Mouse (Mus musculus): Measurements from ENCODE around the gene Gm21789. TPM values are rescaled to one million over a fixed set of nuclear protein-coding genes. Genes with fewer than 3 reads are reported as not detected.
"Not testable (repeated sequence)": the region's sequence is repeated elsewhere in the genome, so short reads cannot be mapped to it uniquely, and the experiment has no call there.

Gene Gm21789
- not detected in 2 replicates for total RNA-seq (2017)

DNA sequence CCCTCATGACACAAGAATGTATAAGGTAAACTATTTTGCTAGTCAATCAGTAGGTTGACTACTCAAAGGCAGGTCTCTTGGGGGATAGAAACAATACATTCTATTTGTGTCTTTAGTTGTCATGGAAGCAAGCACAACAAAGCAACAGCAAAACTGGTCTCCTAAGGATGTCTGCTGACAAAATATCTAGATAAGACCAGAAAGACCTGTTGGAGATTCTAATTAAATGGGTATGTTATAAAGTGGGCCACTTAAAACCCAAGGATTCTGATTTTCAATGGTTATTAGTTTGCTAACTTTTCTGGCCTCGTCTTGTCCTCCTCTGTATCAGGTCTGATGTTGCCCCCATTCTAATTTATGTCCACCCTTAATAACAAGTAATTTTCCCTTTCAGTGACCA is at the start of gene Gm21789:
Gene Gm21789 (plus strand): TSS at position 301 of the 400 bp plus-strand sequence.
- ATAC-seq (replicated peaks in 1 of 2; ENCODE audit: insufficient read depth in 1 of 2, low FRiP score in 2 of 2, low TSS enrichment in 1 of 2, low read depth in 1 of 2, poor library complexity in 2 of 2, severe bottlenecking in 2 of 2): not testable (repeated sequence)

DNA sequence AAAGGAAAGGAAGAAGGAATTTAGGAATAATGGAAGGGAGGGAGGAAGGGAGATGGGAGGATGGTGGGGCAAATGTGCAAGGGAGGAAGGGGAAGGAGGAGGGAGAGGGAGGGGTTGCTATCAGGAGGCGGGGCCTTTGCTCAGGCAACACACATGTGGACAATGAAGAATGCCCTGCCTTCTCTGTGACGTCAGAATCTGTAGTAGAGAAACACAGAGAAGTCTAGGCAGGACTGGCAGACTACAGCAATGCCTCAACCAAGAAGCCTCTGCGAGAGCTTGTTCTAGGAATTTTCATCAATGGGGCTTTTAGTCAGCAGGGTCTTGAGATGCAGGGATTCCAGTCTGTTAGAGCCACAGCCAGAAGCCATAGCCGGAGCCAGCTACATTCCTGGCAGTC is 47.2 kb upstream of the Gm21789 start, which contains the start of gene Btbd35f30:
Gene Btbd35f30 (plus strand): TSS at position 301 of the 400 bp plus-strand sequence.
- not testable (repeated sequence) for ATAC-seq (replicated peaks in 1 of 2; ENCODE audit: insufficient read depth in 1 of 2, low FRiP score in 2 of 2, low TSS enrichment in 1 of 2, low read depth in 1 of 2, poor library complexity in 2 of 2, severe bottlenecking in 2 of 2)

DNA sequence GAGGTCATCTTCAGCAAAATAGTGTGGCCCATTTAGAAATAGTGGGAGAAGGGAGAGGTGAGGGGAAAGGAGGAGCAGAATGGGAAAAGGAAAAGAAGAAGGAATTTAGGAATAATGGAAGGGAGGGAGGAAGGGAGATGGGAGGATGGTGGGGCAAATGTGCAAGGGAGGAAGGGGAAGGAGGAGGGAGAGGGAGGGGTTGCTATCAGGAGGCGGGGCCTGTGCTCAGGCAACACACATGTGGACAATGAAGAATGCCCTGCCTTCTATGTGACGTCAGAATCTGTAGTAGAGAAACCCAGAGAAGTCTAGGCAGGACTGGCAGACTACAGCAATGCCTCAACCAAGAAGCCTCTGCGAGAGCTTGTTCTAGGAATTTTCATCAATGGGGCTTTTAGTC is 32.0 kb downstream of the Gm21789 start, which contains the start of gene Btbd35f5:
Gene Btbd35f5 (plus strand): TSS at position 301 of the 400 bp plus-strand sequence.
- ATAC-seq (replicated peaks in 1 of 2; ENCODE audit: insufficient read depth in 1 of 2, low FRiP score in 2 of 2, low TSS enrichment in 1 of 2, low read depth in 1 of 2, poor library complexity in 2 of 2, severe bottlenecking in 2 of 2): not testable (repeated sequence)

Other genes with a start within 250 kb of the Gm21789 start
- gene Btbd35f21, start 215.7 kb upstream of the Gm21789 start, total RNA-seq (2017): not detected in 2 replicates
- gene Btbd35f30, start 47.1 kb upstream of the Gm21789 start, total RNA-seq (2017): not detected in 2 replicates
- not detected in 2 replicates for gene Btbd35f5, start 32.1 kb downstream of the Gm21789 start, total RNA-seq (2017)